Mouse (Mus musculus): Measurements from ENCODE around the gene H2-Eb1. TPM values are rescaled to one million over a fixed set of nuclear protein-coding genes. Genes with fewer than 3 reads are reported as not detected.

The H2-Eb1 gene
- polyA plus RNA-seq, 1 experiment from 2014 or later: 5.0 TPM

DNA sequence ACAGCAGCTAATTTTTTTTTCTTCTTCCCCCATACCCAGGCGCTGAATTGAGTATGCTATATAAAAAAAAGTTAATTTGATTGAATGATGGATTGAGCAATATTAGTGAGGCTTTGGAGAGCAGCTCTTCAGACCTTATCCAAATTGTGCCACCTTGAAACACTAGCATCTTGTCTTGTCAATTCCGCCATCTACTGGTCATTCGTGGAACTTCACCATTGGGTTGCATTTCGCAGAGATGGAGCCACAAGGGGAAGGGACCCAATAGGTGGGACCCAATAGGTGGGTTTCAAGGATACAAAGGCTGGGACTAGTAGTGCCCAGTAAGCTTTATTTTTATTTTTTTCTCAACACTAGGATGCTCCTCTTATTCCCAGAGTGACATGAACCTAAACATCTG, 43.8 kb downstream of the H2-Eb1 start:
- H3K4me3 ChIP-seq (replicated peaks): no peak overlapping the region
- no peak for ATAC-seq (ENCODE audit: insufficient number of reproducible peaks, low FRiP score, low TSS enrichment, low read depth)
- H3K27me3 ChIP-seq: no peaks in the 10 kb centered on the region
- no peak overlapping the region for H3K27ac ChIP-seq (replicated peaks)
- no peak overlapping the region for H3K4me2 ChIP-seq (replicated peaks)
- no peaks in the 10 kb centered on the region for H3K4me1 ChIP-seq
- H3K36me3 ChIP-seq: no peaks in the 10 kb centered on the region
- H3K9me3 ChIP-seq (replicated peaks): no peaks in the 10 kb centered on the region
- H3K9ac ChIP-seq: no peak overlapping the region
- WGBS: under 1% methylated on average over 4 of the region's 4 CpGs

DNA sequence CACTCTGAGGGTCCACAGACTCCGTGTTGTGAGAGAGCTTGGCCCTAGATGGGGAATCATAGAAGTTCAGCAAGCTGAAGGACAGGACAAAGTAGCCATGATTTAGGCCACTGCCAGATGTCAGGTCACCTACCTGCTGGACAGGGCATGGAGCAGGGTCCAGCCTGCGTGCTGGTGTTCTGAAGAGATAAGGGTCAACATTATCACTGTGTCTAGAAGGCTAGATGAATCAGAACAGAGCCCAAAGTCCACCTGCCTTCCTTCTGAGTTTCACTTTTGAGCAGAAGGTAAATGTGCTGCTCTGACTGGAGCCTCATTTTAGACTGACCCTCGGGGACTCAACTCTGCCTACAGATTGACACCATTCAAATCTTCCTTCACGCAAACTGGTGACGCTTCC, 48.9 kb downstream of the H2-Eb1 start, which contains the start of gene Btnl2:
TSS of gene Btnl2 (plus strand) at position 284 of the 400 bp plus-strand sequence.
- H3K4me3 ChIP-seq (replicated peaks): no peak within 1 kb of the TSS
- no peak for ATAC-seq (ENCODE audit: insufficient number of reproducible peaks, low FRiP score, low TSS enrichment, low read depth)
- WGBS: 82% methylated on average over 5 of the region's 5 CpGs
- H3K9me3 ChIP-seq (replicated peaks): no peaks in the 10 kb centered on the region
- no peak within 1 kb of the TSS for H3K27ac ChIP-seq (replicated peaks)
- H3K27me3 ChIP-seq: no peaks in the 10 kb centered on the region
- H3K4me2 ChIP-seq (replicated peaks): no peak within 1 kb of the TSS
- no peak within 1 kb of the TSS for H3K9ac ChIP-seq
- H3K4me1 ChIP-seq: no peaks in the 10 kb centered on the region
- H3K36me3 ChIP-seq: no peaks in the 10 kb centered on the region

DNA sequence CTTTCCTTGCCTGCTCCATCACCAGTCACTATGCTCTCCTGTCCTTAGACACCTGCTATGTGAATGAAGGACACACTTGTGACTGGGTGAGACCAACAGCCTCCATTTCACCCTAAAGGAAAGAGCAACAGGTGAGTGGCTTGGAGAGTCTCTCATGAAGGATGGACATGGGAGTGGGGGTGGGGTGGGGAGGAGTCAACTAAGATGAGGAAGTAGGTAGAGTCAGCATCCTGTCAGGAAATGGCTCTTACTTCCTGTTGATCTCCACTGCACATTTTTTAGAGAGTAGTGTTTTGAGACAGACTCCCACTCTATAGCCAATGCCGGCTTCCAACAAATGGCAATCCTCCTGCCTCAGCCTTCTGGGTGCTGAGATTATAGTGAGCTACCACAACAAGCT, 49.3 kb downstream of the H2-Eb1 start:
- Histone ChIP-seq H3K9me3 (replicated peaks) (no peaks in the 10 kb centered on the region), H3K4me2 (replicated peaks) (no peak overlapping the region), H3K9ac (no peak overlapping the region), H3K36me3 (no peaks in the 10 kb centered on the region), H3K4me1 (no peaks in the 10 kb centered on the region), H3K27me3 (no peaks in the 10 kb centered on the region), H3K27ac (replicated peaks) (no peak overlapping the region), H3K4me3 (replicated peaks) (no peak overlapping the region)
- ATAC-seq (ENCODE audit: insufficient number of reproducible peaks, low FRiP score, low TSS enrichment, low read depth): no peak
- 87% methylated on average over 1 of the region's 1 CpGs for WGBS

DNA sequence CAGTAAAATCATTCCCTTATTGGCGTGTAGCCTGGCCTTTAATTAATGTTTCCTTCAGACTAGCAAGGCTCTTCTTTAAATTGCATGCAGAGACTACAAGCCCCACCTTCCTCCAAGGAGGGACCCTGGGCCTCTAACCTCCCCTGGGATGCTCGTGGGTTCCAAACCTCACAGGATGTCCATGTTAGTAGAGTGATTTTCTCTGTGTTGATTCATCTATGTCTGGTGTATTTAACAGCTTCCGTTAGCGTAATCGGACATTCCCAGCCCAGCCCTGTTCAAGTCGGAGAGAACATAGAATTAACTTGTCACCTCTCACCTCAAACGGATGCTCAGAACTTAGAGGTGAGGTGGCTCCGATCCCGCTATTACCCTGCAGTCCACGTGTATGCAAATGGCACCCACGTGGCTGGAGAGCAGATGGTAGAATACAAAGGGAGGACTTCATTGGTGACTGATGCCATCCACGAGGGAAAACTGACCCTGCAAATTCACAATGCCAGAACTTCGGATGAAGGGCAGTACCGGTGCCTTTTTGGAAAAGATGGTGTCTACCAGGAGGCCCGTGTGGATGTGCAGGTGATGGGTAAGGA, 57.4 kb downstream of the H2-Eb1 start:
- no peak overlapping the region for H3K4me3 ChIP-seq (replicated peaks)
- H3K9ac ChIP-seq: no peak overlapping the region
- H3K9me3 ChIP-seq (replicated peaks): no peaks in the 10 kb centered on the region
- no peaks in the 10 kb centered on the region for H3K27me3 ChIP-seq
- no peak for ATAC-seq (ENCODE audit: insufficient number of reproducible peaks, low FRiP score, low TSS enrichment, low read depth)
- no peaks in the 10 kb centered on the region for H3K4me1 ChIP-seq
- WGBS: 83% methylated on average over 15 of the region's 15 CpGs
- H3K4me2 ChIP-seq (replicated peaks): no peak overlapping the region
- H3K27ac ChIP-seq (replicated peaks): no peak overlapping the region
- H3K36me3 ChIP-seq: no peaks in the 10 kb centered on the region

DNA sequence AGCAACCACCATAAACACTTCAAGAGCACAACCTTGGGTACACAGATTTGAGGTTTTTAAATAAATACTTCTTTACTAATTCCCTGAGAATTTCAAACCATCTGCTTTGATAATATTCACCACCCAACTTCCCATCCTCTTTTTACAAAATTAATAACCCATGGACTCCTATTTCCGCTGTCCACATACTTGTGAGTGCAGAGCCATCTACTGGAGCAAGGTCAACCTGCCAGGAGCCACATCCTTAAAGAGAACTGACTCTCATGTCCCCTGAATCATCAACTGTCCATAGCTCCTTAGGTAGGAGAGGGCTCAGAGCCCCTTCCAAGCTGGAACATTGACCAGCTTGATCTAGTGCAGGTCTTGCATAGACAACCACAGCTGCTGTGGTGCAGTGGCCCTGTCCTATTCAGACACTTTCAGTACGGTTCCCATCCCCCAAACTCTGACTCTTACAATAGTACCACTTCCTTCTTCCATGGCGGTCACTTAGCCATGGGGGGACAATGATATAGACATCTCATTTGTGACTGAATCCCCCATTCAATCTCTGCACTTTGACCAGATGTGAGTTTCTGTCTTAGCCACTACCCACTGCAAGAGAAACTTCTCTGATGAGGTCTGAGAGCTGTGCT, 58.1 kb downstream of the H2-Eb1 start:
- Histone ChIP-seq H3K36me3 (no peaks in the 10 kb centered on the region), H3K27ac (replicated peaks) (no peak overlapping the region), H3K4me2 (replicated peaks) (no peak overlapping the region), H3K4me3 (replicated peaks) (no peak overlapping the region), H3K27me3 (no peaks in the 10 kb centered on the region), H3K4me1 (no peaks in the 10 kb centered on the region), H3K9ac (no peak overlapping the region), H3K9me3 (replicated peaks) (no peaks in the 10 kb centered on the region)
- ATAC-seq (ENCODE audit: insufficient number of reproducible peaks, low FRiP score, low TSS enrichment, low read depth): no peak
- 78% methylated on average over 3 of the region's 3 CpGs for WGBS

DNA sequence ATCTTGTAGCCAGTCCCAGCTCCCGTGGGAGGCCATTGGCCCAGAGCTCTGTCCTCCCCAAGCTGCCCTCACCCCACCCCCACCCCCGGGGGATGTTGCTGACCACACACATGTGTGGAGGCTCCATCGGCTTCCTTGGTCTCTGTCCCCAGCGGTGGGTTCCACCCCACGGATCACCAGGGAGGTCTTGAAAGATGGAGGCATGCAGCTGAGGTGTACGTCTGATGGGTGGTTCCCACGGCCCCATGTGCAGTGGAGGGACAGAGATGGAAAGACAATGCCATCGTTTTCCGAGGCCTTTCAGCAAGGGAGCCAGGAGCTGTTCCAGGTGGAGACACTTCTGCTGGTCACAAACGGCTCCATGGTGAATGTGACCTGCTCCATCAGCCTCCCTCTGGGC, 59.4 kb downstream of the H2-Eb1 start:
- Histone ChIP-seq H3K27me3 (no peaks in the 10 kb centered on the region), H3K9me3 (replicated peaks) (no peaks in the 10 kb centered on the region), H3K4me1 (no peaks in the 10 kb centered on the region), H3K4me3 (replicated peaks) (no peak overlapping the region), H3K9ac (no peak overlapping the region), H3K36me3 (no peaks in the 10 kb centered on the region), H3K27ac (replicated peaks) (no peak overlapping the region), H3K4me2 (replicated peaks) (no peak overlapping the region)
- no peak for ATAC-seq (ENCODE audit: insufficient number of reproducible peaks, low FRiP score, low TSS enrichment, low read depth)
- WGBS: 66% methylated on average over 10 of the region's 10 CpGs

Other genes with a start within 250 kb of the H2-Eb1 start
- gene H2-Oa, start 213.5 kb upstream of the H2-Eb1 start, polyA plus RNA-seq (2015; fragmentation: Nextera tagmentation; extraction: Ambion mirVana): 0.54 and 0.89 TPM in 2 replicates
- 14.0 and 15.3 TPM in 2 replicates for gene H2-DMa, start 186.3 kb upstream of the H2-Eb1 start, polyA plus RNA-seq (2015; fragmentation: Nextera tagmentation; extraction: Ambion mirVana)
- gene Brd2, start 183.2 kb upstream of the H2-Eb1 start, polyA plus RNA-seq (2015; fragmentation: Nextera tagmentation; extraction: Ambion mirVana): 118 and 122 TPM in 2 replicates
- gene H2-DMb2, start 162.6 kb upstream of the H2-Eb1 start, polyA plus RNA-seq (2015; fragmentation: Nextera tagmentation; extraction: Ambion mirVana): 0.61 and 0.93 TPM in 2 replicates
- 3.2 and 3.8 TPM in 2 replicates for gene H2-DMb1, start 152.8 kb upstream of the H2-Eb1 start, polyA plus RNA-seq (2015; fragmentation: Nextera tagmentation; extraction: Ambion mirVana)
- gene Tap1, start 118.3 kb upstream of the H2-Eb1 start, polyA plus RNA-seq (2015; fragmentation: Nextera tagmentation; extraction: Ambion mirVana): 10.7 and 11.9 TPM in 2 replicates
- gene Psmb9, start 118.1 kb upstream of the H2-Eb1 start, polyA plus RNA-seq (2015; fragmentation: Nextera tagmentation; extraction: Ambion mirVana): 3.3 and 4.4 TPM in 2 replicates
- 10.0 and 11.2 TPM in 2 replicates for gene Psmb8, start 108.1 kb upstream of the H2-Eb1 start, polyA plus RNA-seq (2015; fragmentation: Nextera tagmentation; extraction: Ambion mirVana)
- 6.4 and 7.5 TPM in 2 replicates for gene Tap2, start 102.3 kb upstream of the H2-Eb1 start, polyA plus RNA-seq (2015; fragmentation: Nextera tagmentation; extraction: Ambion mirVana)
- 0.17 and 0.43 TPM in 2 replicates for gene H2-Ob, start 67.0 kb upstream of the H2-Eb1 start, polyA plus RNA-seq (2015; fragmentation: Nextera tagmentation; extraction: Ambion mirVana)
- 10.8 and 11.7 TPM in 2 replicates for gene H2-Ab1, start 48.2 kb upstream of the H2-Eb1 start, polyA plus RNA-seq (2015; fragmentation: Nextera tagmentation; extraction: Ambion mirVana)
- 2.7 and 4.6 TPM in 2 replicates for gene H2-Aa, start 18.0 kb upstream of the H2-Eb1 start, polyA plus RNA-seq (2015; fragmentation: Nextera tagmentation; extraction: Ambion mirVana)
- not detected in 2 replicates for gene H2-Eb2, start 19.8 kb downstream of the H2-Eb1 start, polyA plus RNA-seq (2015; fragmentation: Nextera tagmentation; extraction: Ambion mirVana)
- gene Btnl2, start 49.0 kb downstream of the H2-Eb1 start, polyA plus RNA-seq (2015; fragmentation: Nextera tagmentation; extraction: Ambion mirVana): 0.24 and 0.30 TPM in 2 replicates
- gene Btnl1, start 71.3 kb downstream of the H2-Eb1 start, polyA plus RNA-seq (2015; fragmentation: Nextera tagmentation; extraction: Ambion mirVana): 0.08 TPM in 1 of 2 replicates, not detected in the other
- gene BC051142, start 93.0 kb downstream of the H2-Eb1 start, polyA plus RNA-seq (2015; fragmentation: Nextera tagmentation; extraction: Ambion mirVana): 0.45 and 0.51 TPM in 2 replicates
- gene Btnl4, start 171.5 kb downstream of the H2-Eb1 start, polyA plus RNA-seq (2015; fragmentation: Nextera tagmentation; extraction: Ambion mirVana): not detected in 2 replicates
- not detected in 2 replicates for gene Btnl6, start 211.5 kb downstream of the H2-Eb1 start, polyA plus RNA-seq (2015; fragmentation: Nextera tagmentation; extraction: Ambion mirVana)

Data from embryonic facial prominence, embryonic 15.5 days (tissue).